Mouse (Mus musculus) CH12.LX (cell line): ENCODE measurements around the gene AA986860. TPM values are rescaled to one million over a fixed set of nuclear protein-coding genes. Genes with fewer than 3 reads are reported as not detected.

Experiments used
- DNase-seq: peaks from one replicate; pipeline ENCODE4 v3.0.0-alpha.2; 2013; ENCODE audit errors: extremely low read depth
- H3K27ac ChIP-seq: 2 replicates; pipeline ENCODE4 v1.5.1; 2012; ENCODE audit warnings: low read depth, mild to moderate bottlenecking, control low read depth, moderate library complexity; ENCODE audit not compliant: insufficient read depth
- H3K27me3 ChIP-seq: replicated peaks from 2 replicates; pipeline ENCODE3; 2012; ENCODE audit warnings: inconsistent platforms
- H3K36me3 ChIP-seq, 2 experiments: replicated peaks in 1 of 2; 2 replicates each; pipeline versions ENCODE3 to v1.6.1; 2012; ENCODE audit warnings: inconsistent platforms in 1 of 2, low read length in 1 of 2, mild to moderate bottlenecking in 1 of 2, mixed read lengths in 1 of 2, moderate library complexity in 1 of 2; ENCODE audit not compliant: control insufficient read depth in 1 of 2, insufficient read depth in 1 of 2
- H3K4me1 ChIP-seq, 2 experiments: 2 replicates each; pipeline ENCODE4 v1.6.1; 2012; ENCODE audit warnings: inconsistent platforms in 1 of 2, moderate library complexity in 1 of 2; ENCODE audit not compliant: insufficient read depth in 2 of 2, control insufficient read depth in 1 of 2
- H3K4me2 ChIP-seq: 2 replicates; pipeline ENCODE4 v1.6.1; 2012; ENCODE audit warnings: low read depth, mild to moderate bottlenecking, control low read depth; ENCODE audit not compliant: poor library complexity, insufficient read depth, severe bottlenecking
- H3K4me3 ChIP-seq, 3 experiments: fragments of 150-350 bp in 1 of 3; sonication (generic) in 1 of 3; replicated peaks in 1 of 3; 2 replicates each; pipeline versions ENCODE3 to v1.5.1; 2011 to 2012; ENCODE audit warnings: low read depth in 2 of 3, low read length in 2 of 3, mild to moderate bottlenecking in 2 of 3, moderate library complexity in 2 of 3, control low read depth in 1 of 3, improper control_type of control experiment in 1 of 3, inconsistent platforms in 1 of 3, mixed read lengths in 1 of 3; ENCODE audit not compliant: poor library complexity in 1 of 3
- H3K79me2 ChIP-seq: replicated peaks from 2 replicates; pipeline ENCODE4 v1.6.1; 2012; ENCODE audit warnings: mild to moderate bottlenecking, moderate library complexity; ENCODE audit not compliant: control insufficient read depth, poor library complexity, insufficient read depth, severe bottlenecking; ENCODE audit errors: extremely low read depth
- H3K9ac ChIP-seq: 2 replicates; pipeline ENCODE4 v1.6.1; 2012; ENCODE audit warnings: low read depth, mild to moderate bottlenecking, control low read depth, moderate library complexity; ENCODE audit not compliant: insufficient read depth
- H3K9me3 ChIP-seq: replicated peaks from 2 replicates; pipeline ENCODE3; 2012; ENCODE audit warnings: low read length, inconsistent platforms, mixed read lengths
- BHLHE40 ChIP-seq: IDR thresholded peaks from 2 replicates; pipeline ENCODE4 v1.6.1; 2011; ENCODE audit warnings: mild to moderate bottlenecking, low read depth, low read length, improper control_type of control experiment
- CHD1 ChIP-seq: IDR thresholded peaks from 2 replicates; pipeline ENCODE4 v1.6.1; 2012; ENCODE audit warnings: low read depth, low read length, improper control_type of control experiment, inconsistent platforms
- CHD2 ChIP-seq: IDR thresholded peaks from 2 replicates; pipeline ENCODE4 v1.6.1; 2011; ENCODE audit warnings: low read length, improper control_type of control experiment
- CTCF ChIP-seq, 2 experiments: IDR thresholded peaks in 1 of 2; conservative IDR thresholded peaks in 1 of 2; 2 replicates each; pipeline ENCODE4 v1.5.1; 2011 to 2012; ENCODE audit warnings: low read depth in 2 of 2, low read length in 2 of 2, improper control_type of control experiment in 1 of 2, inconsistent platforms in 1 of 2, mild to moderate bottlenecking in 1 of 2, moderate library complexity in 1 of 2
- E2F4 ChIP-seq: IDR thresholded peaks from 2 replicates; pipeline ENCODE4 v1.6.1; 2011; ENCODE audit warnings: low read depth, low read length, improper control_type of control experiment; ENCODE audit not compliant: insufficient replicate concordance
- ELF1 ChIP-seq: IDR thresholded peaks from 2 replicates; pipeline ENCODE4 v1.6.1; 2014; ENCODE audit warnings: low read depth, mild to moderate bottlenecking, inconsistent platforms, low read length, improper control_type of control experiment
- ETS1 ChIP-seq: conservative IDR thresholded peaks from 2 replicates; pipeline ENCODE4 v1.6.1; 2012; ENCODE audit warnings: low read depth, mild to moderate bottlenecking, inconsistent platforms, low read length, improper control_type of control experiment, moderate library complexity
- GABPA ChIP-seq: IDR thresholded peaks from 2 replicates; pipeline ENCODE4 v1.6.1; 2012; ENCODE audit warnings: low read depth, low read length, improper control_type of control experiment, inconsistent platforms; ENCODE audit not compliant: insufficient replicate concordance
- IRF4 ChIP-seq: IDR thresholded peaks from 2 replicates; pipeline ENCODE4 v1.6.1; 2014; ENCODE audit warnings: low read depth, mild to moderate bottlenecking, inconsistent platforms, low read length, improper control_type of control experiment
- JUN ChIP-seq: IDR thresholded peaks from 2 replicates; pipeline ENCODE4 v1.6.1; 2011; ENCODE audit warnings: low read depth, mild to moderate bottlenecking, low read length, improper control_type of control experiment, moderate library complexity; ENCODE audit not compliant: insufficient read depth
- JUND ChIP-seq: conservative IDR thresholded peaks from 2 replicates; pipeline ENCODE4 v1.6.1; 2011; ENCODE audit warnings: low read depth, low read length, improper control_type of control experiment
- MAX ChIP-seq: IDR thresholded peaks from 2 replicates; pipeline ENCODE4 v1.6.1; 2011; ENCODE audit warnings: low read length, improper control_type of control experiment
- MAZ ChIP-seq: IDR thresholded peaks from 2 replicates; pipeline ENCODE4 v1.6.1; 2012; ENCODE audit warnings: low read depth, mild to moderate bottlenecking, inconsistent platforms, low read length, improper control_type of control experiment, moderate library complexity
- MEF2A ChIP-seq: IDR thresholded peaks from 2 replicates; pipeline ENCODE4 v1.6.1; 2014; ENCODE audit warnings: low read depth, mild to moderate bottlenecking, inconsistent platforms, low read length, improper control_type of control experiment, borderline replicate concordance
- MXI1 ChIP-seq: IDR thresholded peaks from 2 replicates; pipeline ENCODE4 v1.6.1; 2011; ENCODE audit warnings: mild to moderate bottlenecking, low read depth, low read length, improper control_type of control experiment
- MYC ChIP-seq: IDR thresholded peaks from 2 replicates; pipeline ENCODE4 v1.6.1; 2011; ENCODE audit warnings: low read depth, mild to moderate bottlenecking, improper control_type of control experiment, low read length
- NELFE ChIP-seq: IDR thresholded peaks from 2 replicates; pipeline ENCODE4 v1.6.1; 2011; ENCODE audit warnings: low read depth, low read length, improper control_type of control experiment
- PAX5 ChIP-seq: IDR thresholded peaks from 2 replicates; pipeline ENCODE4 v1.6.1; 2012; ENCODE audit warnings: low read length, inconsistent platforms, mixed read lengths
- RCOR1 ChIP-seq: conservative IDR thresholded peaks from 2 replicates; pipeline ENCODE4 v1.6.1; 2012; ENCODE audit warnings: low read depth, mild to moderate bottlenecking, inconsistent platforms, low read length, improper control_type of control experiment
- SIN3A ChIP-seq: IDR thresholded peaks from 2 replicates; pipeline ENCODE4 v1.6.1; 2012; ENCODE audit warnings: low read length, improper control_type of control experiment, inconsistent platforms
- TBP ChIP-seq: conservative IDR thresholded peaks from 2 replicates; pipeline ENCODE4 v1.6.1; 2011; ENCODE audit warnings: low read depth, low read length, improper control_type of control experiment
- TCF12 ChIP-seq: IDR thresholded peaks from 2 replicates; pipeline ENCODE4 v1.6.1; 2014; ENCODE audit warnings: low read depth, mild to moderate bottlenecking, inconsistent platforms, low read length, improper control_type of control experiment
- UBTF ChIP-seq: IDR thresholded peaks from 2 replicates; pipeline ENCODE4 v1.6.1; 2012; ENCODE audit warnings: low read depth, mild to moderate bottlenecking, inconsistent platforms, low read length, improper control_type of control experiment, moderate library complexity
- USF1 ChIP-seq: IDR thresholded peaks from 2 replicates; pipeline ENCODE4 v1.6.1; 2014; ENCODE audit warnings: low read depth, mild to moderate bottlenecking, inconsistent platforms, low read length, improper control_type of control experiment
- ZC3H11A ChIP-seq: IDR thresholded peaks from 2 replicates; pipeline ENCODE4 v1.6.1; 2012; ENCODE audit warnings: low read depth, mild to moderate bottlenecking, inconsistent platforms, low read length, improper control_type of control experiment
- ZKSCAN1 ChIP-seq: IDR thresholded peaks from 2 replicates; pipeline ENCODE4 v1.6.1; 2012; ENCODE audit warnings: low read depth, inconsistent platforms, low read length, improper control_type of control experiment, borderline replicate concordance
- ZMIZ1 ChIP-seq: IDR thresholded peaks from 2 replicates; pipeline ENCODE4 v1.6.1; 2012; ENCODE audit warnings: low read depth, mild to moderate bottlenecking, inconsistent platforms, low read length, improper control_type of control experiment
- ZNF384 ChIP-seq: IDR thresholded peaks from 2 replicates; pipeline ENCODE4 v1.6.1; 2012; ENCODE audit warnings: low read depth, low read length, improper control_type of control experiment, inconsistent platforms
- dilution Hi-C: fragments of 300-500 bp; cut with MboI; formaldehyde crosslinking; loops from 2 replicates; pipeline ENCODE4 v1.14.3; 2020; ENCODE audit warnings: low sequenced_read_pairs; ENCODE audit not compliant: extremely low pct_unique_long_range_greater_than_20kb, extremely low pct_ligation_motif_present
- in situ Hi-C: fragments of 300-500 bp; cut with MboI; formaldehyde crosslinking; loops from 3 replicates; pipeline ENCODE4 v1.14.3; 2019; ENCODE audit warnings: low sequenced_read_pairs, low pct_ligation_motif_present, low pct_unique_long_range_greater_than_20kb, mixed read lengths
- polyA plus RNA-seq: library from polyadenylated mRNA; unstranded; fragments of >175 nt; gene quantifications from 2 replicates; pipeline ENCODE4 v1.2.1, GENCODE M21; 2012; ENCODE audit warnings: low read depth; ENCODE audit not compliant: insufficient read length
- total RNA-seq, 2 experiments: library from RNA; depleted of rRNA; stranded (reverse); fragments of 300-350 nt in 1 of 2; fragments of >200 nt in 1 of 2; gene quantifications; 2 replicates each; pipeline ENCODE4 v1.2.3; 2012 to 2014

The AA986860 gene
- total and polyA plus RNA-seq, 3 experiments: 0.25 to 0.61 (median 0.28) TPM

DNA sequence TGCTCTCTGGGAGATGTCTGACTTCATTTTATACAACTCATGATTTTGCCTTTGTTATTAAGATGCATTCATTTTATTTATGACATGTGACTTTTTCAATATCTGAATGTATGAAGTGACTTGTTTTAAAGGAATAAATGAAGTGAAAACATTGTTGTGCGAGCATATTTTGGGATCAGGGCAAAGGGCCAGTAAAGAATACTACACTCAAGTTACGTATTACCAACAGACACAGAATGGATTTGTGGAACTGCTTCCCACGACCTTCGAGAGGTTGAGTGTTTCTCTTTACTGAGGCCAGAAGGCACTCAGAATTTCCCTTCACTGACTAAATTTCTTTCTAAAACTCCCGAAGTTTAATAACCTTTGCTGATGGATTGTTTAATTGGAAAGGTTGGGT, 7.6 kb upstream of the AA986860 start:
- in situ Hi-C loops: no loop called here
- Histone ChIP-seq H3K36me3 (peaks cover 0 to 20% of the 10 kb centered on the region in 2 experiments), H3K9me3 (no peaks in the 10 kb centered on the region), H3K27ac (no peak overlapping the region), H3K9ac (no peak overlapping the region), H3K4me2 (no peak overlapping the region), H3K4me3 (no peak overlapping the region), H3K4me1 (peaks cover under 1 to 13% of the 10 kb centered on the region in 2 experiments; a peak in 3 of 4 replicates), H3K79me2 (peaks cover 3% of the 10 kb centered on the region; the same call in 1 of the 2 replicates), H3K27me3 (no peaks in the 10 kb centered on the region)
- dilution Hi-C loops: no loop called here
- no peak for DNase-seq
- TF ChIP-seq TCF12: no peak
- TF ChIP-seq MEF2A: no peak
- no peak for TF ChIP-seq PAX5
- TF ChIP-seq MAZ: no peak
- no peak for TF ChIP-seq MAX
- TF ChIP-seq ZKSCAN1: no peak
- no peak for TF ChIP-seq BHLHE40
- no peak for TF ChIP-seq JUND
- TF ChIP-seq CTCF (conservative IDR thresholded peaks at IDR 0.05 in 1 of 2, IDR thresholded peaks at IDR 0.05 in 1 of 2; ENCODE audit: low read depth in 2 of 2, low read length in 2 of 2): no peak
- TF ChIP-seq MYC: no peak
- TF ChIP-seq ZC3H11A: no peak
- no peak for TF ChIP-seq SIN3A
- TF ChIP-seq CHD2: no peak
- no peak for TF ChIP-seq UBTF
- no peak for TF ChIP-seq MXI1
- no peak for TF ChIP-seq TBP
- no peak for TF ChIP-seq ETS1
- no peak for TF ChIP-seq IRF4

- no peak for DNase-seq
- Histone ChIP-seq H3K4me2 (no peak overlapping the region), H3K27ac (no peak overlapping the region), H3K9me3 (no peaks in the 10 kb centered on the region), H3K36me3 (peaks cover 0 to 13% of the 10 kb centered on the region in 2 experiments), H3K4me1 (peaks cover 0 to under 1% of the 10 kb centered on the region in 2 experiments; a peak in 1 of 4 replicates), H3K79me2 (no peaks in the 10 kb centered on the region), H3K4me3 (no peak overlapping the region), H3K27me3 (no peaks in the 10 kb centered on the region), H3K9ac (no peak overlapping the region)
- dilution Hi-C loops: no loop called here
- TF ChIP-seq PAX5 (no peak), ZC3H11A (no peak), MXI1 (no peak), JUN (no peak), SIN3A (no peak), GABPA (no peak), USF1 (no peak), ZMIZ1 (no peak), CHD1 (no peak), NELFE (no peak), MEF2A (no peak), MAZ (no peak), RCOR1 (no peak), ZKSCAN1 (no peak), ZNF384 (no peak), BHLHE40 (no peak), E2F4 (no peak), ELF1 (no peak), CTCF (conservative IDR thresholded peaks at IDR 0.05 in 1 of 2, IDR thresholded peaks at IDR 0.05 in 1 of 2; ENCODE audit: low read depth in 2 of 2, low read length in 2 of 2) (no peak), TBP (no peak)
- in situ Hi-C loops: no loop called here
Measured at GRCm38 (mm10) chr1:130726396-130726795, 5.4 kb upstream of the AA986860 start.
